Mouse (Mus musculus): ENCODE measurements around the gene Cdh4.

Gene Cdh4

DNA sequence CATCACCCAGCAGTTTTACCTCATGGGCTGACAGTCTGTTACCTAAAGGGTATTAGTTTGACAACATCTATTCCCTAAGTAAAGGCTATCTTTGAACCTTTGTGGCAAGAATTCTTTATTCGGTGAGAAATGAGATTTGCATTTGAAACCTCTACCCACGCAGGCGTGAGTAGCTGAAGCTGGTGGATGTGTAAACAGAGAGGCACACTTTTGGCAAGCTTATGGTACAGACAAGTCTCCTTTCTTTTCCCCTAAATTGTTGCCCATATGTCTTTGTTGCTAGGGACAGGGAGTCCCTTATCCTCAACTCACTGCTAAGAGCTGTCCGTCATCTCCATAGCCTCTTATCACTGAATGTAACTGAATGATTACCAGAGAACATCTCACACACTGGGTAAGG is 21.3 kb downstream of the Cdh4 start:
- ATAC-seq (ENCODE audit: insufficient number of reproducible peaks, low FRiP score, low TSS enrichment), result no peak

DNA sequence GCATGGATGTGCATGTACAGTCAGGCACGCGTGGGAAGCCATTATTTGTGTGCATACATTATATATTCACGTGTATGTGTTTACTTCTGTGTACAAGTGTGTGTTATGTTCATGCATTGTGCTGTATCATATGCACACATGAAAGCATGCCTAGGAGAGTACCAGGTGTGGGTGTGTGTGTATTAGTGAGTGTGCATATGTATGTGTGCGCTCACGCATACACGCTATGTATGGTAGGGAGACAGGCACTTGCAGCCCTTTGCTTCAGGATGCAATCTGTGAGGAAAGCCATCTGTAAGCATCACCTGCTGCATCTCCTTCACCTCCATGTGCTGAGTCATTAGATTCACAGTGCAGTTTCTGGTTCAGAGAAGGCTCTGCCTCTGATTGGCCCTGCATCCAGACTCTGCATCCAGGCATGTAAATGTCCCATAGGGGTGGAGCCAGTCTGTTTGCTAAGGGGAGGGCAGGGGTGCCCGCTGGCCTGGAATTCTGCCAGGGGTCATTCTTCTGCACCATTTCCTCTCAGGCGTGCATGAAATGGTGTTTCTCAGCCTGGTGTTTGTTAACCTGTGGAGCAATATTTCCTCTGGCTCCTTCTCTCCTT is 25.7 kb downstream of the Cdh4 start:
- no peak for ATAC-seq (ENCODE audit: insufficient number of reproducible peaks, low FRiP score, low TSS enrichment)

DNA sequence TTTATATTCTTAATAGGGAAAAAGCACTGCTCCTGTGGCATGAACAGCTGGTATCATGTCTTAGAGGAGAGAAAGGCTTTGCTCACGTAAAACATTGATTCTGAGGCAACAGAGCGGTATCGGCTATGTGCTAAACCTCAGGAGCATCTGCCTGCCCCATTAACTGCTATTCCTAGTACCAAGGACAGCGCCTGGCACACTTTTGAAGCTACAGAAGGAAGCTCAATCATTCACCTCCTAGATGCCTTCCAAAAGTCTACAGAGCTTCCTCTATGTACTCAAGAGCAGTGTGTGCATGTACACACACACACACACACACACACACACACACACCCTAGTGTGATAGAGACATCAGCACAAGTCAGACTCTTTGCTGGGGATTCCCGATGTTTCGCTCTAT is 34.4 kb downstream of the Cdh4 start:
- no peak for ATAC-seq (ENCODE audit: insufficient number of reproducible peaks, low FRiP score, low TSS enrichment)

DNA sequence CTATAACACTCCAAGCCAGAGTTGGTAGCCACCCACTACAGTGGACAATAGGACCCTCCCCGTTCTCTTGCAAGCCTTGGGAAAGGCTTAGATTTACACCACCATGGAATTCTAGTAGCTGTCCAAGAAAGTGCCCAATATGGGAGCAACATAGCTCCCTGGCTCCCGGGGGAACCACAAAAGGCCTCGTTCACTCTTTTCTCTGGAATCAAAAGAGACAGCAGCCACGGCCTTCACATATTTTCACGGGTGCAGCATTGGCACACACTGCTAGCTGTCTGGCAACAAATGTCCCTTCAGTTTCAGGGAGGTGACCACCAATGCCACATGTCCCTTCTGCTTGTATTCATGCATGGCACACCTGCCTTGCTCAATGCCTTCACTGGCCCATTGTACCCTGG is 38.6 kb downstream of the Cdh4 start:
- ATAC-seq (ENCODE audit: insufficient number of reproducible peaks, low FRiP score, low TSS enrichment), result no peak

DNA sequence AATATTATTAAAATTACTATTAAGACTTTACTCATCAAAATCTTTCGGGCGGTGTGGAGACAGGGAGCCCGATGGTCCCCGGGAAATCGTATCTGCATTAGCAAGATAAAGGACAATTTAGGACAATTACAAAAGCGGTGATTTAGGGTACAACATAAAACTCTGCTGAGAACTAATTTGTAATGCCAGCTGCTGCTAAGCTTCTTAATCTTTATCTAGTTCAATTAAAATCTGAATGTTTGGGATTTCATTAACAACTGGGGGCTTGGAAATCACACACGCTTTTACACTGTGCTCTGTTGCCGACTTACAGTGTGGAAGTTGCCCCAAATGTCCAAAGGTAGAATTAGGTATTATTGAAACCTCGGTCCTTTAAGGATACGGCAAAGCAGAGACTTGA is 39.1 kb downstream of the Cdh4 start:
- no peak for ATAC-seq (ENCODE audit: insufficient number of reproducible peaks, low FRiP score, low TSS enrichment)

DNA sequence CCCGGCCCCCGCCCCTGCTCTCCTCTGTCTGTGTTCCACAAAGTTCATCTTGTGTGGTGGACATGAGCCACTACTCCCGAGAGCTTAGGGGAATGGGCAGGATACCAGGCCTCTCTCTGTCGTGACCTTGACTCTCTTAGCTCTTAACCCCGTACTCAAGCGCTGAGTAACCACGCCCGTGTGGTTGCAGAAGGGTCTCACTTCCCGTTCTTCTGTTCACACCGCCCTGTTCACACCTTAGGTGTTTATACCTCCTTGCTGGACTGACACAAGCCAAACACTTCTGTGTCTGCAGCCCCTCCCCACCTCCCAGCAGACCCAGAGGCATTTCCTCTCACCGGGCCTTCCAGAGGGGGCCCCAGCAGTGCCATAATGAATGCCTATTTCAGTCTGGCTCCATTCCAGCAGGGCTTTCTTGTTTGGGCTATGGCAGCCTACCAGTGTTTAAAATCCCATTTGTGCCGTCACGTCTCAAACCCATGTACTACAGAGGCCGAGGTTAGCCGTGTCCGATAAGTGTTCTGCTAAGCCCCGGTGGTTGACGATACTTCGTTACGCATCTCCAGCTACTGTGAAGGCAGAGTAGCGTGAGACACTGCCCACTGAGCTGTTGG is 46.4 kb downstream of the Cdh4 start:
- no peak for ATAC-seq (ENCODE audit: insufficient number of reproducible peaks, low FRiP score, low TSS enrichment)

DNA sequence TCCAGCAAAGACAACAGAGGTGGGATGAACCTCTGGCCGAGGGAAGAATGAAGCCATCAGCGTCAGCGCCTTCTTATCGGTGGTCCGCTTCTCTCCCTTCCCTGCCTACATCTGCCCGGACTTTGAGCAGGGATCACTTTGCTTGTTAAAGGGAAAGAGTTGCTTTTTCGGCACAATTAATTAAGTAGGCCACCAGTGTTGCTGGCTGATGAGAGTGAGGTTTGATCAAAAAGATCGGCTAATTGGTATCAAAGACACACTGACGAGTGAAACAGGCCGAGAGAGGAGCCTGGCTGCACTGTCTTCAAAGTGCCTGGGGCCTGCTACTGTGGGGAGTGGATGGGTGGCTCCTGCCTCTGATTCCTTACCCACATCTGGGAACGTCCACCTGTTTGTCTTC is 49.7 kb downstream of the Cdh4 start:
- ATAC-seq (ENCODE audit: insufficient number of reproducible peaks, low FRiP score, low TSS enrichment), result no peak

DNA sequence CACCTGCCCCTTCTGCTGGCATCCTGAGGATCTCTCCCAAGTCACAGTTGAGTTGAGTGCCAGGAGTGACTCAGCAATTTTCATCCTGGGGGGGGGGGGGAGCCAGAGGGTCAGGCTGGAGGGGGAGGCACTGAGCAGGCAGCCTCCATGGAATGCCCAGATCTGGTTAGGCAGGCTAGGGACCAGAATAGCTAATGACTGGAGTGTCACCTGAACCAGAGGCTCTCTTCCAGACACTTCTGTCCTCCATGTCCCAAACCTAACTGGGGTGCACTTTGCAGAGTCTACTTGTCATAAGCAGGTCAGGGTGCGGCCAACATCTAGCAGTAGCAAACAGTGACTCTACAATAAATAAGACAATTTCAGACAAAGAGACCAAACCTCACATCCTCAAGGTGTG is 52.0 kb downstream of the Cdh4 start:
- ATAC-seq (ENCODE audit: insufficient number of reproducible peaks, low FRiP score, low TSS enrichment), result no peak

DNA sequence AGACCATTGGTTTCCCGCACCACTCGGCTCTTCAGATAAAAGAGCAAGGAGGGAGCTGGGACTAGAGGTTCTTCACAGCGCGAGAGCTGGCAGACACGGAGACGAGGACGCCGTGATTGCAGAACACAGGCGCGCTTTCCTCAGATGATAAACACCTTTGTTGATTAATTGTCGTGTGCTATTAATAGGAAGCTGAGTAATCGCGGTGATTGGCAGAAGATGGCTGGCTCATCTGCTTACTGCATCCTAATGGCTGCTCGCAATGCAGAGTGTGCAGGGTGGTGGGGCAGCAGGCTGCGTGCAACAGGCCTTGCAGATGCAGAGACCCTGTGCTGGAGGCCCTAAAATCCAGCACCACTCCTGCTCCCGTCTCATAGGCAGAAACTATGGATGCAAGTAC is 68.2 kb downstream of the Cdh4 start:
- no peak for ATAC-seq (ENCODE audit: insufficient number of reproducible peaks, low FRiP score, low TSS enrichment)

DNA sequence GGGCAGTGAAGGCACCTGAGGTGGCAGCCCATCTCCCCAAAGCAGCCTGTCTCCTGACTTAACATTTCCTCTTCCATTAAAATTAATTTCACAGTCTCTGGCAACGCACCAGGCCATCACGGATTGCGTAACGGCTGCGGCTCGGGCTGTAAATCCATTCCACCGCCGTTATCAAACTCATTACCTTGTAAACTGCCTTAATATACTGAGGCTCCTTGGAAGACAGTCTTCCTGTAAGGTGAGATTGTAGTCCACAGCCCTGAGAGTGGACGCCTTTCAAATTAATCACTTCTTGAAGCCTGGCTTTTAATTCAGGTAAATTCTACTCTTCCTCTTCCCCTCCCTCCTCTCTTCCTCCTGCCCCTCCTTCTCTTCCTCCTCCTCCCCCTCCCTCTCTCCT is 74.3 kb downstream of the Cdh4 start:
- no peak for ATAC-seq (ENCODE audit: insufficient number of reproducible peaks, low FRiP score, low TSS enrichment)

DNA sequence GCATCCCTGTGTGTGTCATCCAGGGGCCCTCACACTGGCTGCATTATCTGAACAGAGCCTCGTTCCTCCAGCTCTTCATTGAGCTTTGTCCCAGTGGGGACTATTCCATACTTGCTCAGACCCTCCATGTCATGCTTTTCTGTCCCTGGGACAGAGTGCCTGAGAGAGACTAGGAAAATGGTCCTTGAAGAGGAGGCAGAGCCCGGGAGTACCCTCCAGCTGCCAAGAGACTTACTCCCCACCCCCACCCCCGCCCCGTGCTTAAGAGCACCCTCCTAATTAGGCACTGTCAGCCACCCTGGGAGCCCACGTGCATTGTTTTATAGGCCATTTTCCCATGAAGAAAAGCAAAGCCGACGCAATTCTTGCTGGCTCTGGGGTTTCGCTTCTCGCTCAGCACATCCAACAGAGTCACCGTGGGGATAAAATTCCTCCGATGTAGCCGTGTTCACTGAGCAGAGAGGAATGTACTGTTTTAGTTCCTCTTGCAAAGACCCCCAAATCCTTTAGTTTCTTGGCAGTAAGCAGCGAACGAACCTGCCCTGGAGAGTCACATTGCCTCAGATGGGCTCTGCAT is 76.3 kb downstream of the Cdh4 start:
- ATAC-seq (ENCODE audit: insufficient number of reproducible peaks, low FRiP score, low TSS enrichment), result no peak

DNA sequence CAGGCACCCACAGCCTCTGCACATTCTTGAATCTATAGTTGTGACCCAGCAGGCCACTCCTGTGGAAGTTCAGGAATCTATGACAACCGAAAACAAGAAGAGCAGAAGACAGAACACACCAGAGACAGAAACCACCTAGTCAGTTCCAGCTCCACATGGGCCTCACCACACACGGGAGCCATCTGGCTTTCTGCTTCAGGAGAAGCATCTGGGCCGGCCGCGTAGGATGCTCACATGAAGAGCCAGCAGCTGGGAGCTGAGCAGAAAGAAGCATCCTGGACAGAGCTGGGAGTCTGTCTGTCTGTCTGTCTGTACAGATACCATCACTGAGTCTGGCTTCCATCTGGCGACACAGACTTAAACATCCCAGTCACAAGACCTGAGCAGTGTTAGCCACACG is 76.9 kb downstream of the Cdh4 start:
- no peak for ATAC-seq (ENCODE audit: insufficient number of reproducible peaks, low FRiP score, low TSS enrichment)

DNA sequence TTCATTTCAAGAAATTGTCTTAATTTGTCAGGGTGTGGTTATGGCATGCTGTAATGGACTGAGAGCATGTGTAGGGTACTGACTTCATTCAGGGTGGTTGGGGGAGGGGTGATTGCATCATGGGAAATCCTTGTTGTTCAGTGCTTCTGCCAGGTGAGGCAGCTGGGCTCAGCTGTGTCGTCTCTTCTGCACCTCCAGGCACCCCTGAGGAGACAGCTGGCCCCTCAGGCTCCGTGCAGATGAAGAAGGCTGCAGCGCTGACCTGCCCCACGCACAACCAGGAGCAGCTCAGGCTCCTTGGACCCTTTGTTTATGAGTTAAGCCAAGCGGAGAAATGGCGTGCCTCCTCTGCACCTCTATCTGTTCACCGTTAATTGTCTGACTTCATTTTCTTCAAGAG is 77.7 kb downstream of the Cdh4 start:
- no peak for ATAC-seq (ENCODE audit: insufficient number of reproducible peaks, low FRiP score, low TSS enrichment)

DNA sequence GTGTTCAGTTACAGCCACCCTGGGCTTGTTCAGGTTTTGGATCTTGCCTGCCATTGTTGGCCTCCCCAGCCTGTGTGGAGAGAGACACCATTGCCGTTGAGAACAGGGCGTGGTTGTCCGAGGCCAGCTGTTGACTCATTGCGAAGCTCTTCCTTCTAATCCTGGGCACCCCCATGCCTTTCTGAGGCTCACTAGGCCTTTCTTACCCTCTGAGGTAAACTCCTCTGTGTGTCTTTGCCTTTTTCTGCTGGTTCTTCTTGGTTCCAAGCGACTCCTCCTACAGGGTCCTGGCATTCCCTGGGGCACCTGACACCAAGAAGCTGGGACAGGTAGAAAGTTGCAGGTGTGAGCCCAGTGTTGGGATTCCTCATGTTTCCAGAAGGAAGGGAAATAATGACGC is 78.7 kb downstream of the Cdh4 start:
- no peak for ATAC-seq (ENCODE audit: insufficient number of reproducible peaks, low FRiP score, low TSS enrichment)

DNA sequence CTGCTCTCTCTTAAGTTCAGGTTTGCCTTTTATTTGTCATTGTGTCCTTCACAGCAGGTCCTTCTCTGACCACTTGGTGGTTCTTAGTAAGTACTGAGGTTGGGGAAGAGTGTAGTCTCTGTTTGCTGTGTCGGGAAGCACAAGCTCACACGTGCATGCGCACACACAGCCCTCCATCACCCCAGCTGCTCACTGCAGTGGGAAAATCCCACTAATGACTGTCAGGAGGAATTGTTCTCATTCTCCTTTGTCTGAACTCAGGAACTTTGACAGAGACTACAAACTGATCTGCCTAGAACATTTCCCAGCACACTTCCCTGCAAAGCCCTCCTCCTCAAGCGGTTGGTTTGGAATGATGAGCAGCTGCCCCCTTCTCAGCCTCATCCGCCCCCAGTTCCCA is 79.2 kb downstream of the Cdh4 start:
- no peak for ATAC-seq (ENCODE audit: insufficient number of reproducible peaks, low FRiP score, low TSS enrichment)

DNA sequence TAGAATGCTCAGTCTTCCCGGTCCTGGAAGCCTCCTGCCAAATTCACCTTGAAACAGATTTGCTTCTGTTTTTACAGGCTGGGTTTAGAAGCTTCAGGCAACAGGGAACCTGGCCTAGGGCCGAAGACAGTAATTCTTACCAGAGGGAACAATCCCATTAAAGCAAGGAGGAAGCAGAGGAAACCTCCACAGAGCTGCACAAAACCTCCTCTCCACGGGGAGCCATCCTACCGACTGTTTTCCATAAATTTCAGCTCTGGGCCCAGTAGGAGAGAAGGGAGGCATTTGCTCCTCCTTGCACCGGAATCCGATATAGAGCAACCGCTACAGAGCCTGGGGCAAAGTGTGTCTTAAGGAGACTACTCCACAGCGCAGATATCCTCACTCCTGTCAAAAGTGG is 79.9 kb downstream of the Cdh4 start:
- no peak for ATAC-seq (ENCODE audit: insufficient number of reproducible peaks, low FRiP score, low TSS enrichment)

DNA sequence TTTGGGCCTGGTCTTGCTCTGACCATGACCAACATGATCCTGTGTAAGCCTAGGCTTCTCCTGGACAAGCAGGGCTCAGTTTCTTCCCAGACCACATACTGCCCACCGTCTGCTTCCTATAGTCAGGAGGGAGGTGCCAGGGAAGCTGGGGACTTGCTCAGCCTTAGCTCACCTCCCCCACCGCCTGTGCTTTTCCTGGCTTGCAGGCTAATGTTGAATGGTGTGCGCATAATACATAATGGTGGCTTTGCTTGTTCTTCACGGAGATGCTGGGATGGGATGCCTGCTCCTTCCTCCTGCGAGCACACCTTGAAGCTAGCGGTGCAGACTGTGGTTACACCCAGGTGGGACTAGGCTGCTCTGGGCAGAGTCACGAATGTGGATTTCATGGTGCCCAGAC is 84.7 kb downstream of the Cdh4 start:
- ATAC-seq (ENCODE audit: insufficient number of reproducible peaks, low FRiP score, low TSS enrichment), result no peak

DNA sequence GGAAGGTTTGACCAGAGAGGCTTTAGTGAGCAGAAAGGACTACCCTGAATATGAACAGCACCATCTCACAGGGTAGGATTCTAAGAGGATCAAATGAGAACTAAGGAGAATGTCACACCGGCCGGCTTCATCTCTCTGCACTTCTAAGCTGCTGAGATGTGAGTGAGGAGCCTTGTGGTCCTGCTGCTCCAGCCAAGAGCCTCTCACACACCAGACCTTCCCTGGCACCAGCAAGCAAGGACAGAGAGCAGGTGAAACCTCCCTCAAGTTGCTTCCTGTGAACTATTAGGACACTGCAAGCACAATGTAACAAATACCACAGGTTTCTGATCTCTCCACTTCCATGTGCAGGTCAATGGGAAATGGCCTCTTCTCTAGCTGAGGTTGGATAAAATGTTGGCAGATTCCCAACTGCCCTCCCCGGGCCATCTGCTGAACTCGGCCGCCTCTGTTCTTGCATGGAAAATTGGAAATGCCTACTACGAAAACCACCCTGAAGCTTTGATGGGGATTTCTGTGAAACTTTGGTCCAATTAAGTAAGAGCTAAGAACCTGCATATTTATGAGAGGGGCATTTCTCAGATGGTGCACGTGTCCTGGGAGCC is 88.3 kb downstream of the Cdh4 start:
- ATAC-seq (ENCODE audit: insufficient number of reproducible peaks, low FRiP score, low TSS enrichment), result peak; percentile 67

DNA sequence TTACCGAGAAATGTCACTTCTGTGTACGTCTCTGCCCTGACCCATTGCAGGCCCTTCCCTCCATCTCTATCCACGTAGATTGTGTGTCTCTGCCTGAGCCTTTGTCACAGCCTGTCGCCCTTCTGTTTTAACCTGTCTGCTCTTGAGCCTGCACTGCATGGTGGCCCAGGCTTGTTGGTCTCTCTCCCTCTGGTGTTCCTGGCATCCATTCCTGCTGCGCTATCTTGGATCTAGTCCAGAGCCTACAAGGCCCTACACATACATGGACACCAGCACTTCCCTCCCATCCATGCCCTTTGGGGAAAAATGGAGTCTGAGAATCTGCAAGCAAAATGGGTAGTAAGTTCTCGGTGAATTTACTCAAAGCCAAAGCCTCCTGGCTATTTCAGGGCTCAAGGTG is 91.0 kb downstream of the Cdh4 start:
- ATAC-seq (ENCODE audit: insufficient number of reproducible peaks, low FRiP score, low TSS enrichment), result no peak

DNA sequence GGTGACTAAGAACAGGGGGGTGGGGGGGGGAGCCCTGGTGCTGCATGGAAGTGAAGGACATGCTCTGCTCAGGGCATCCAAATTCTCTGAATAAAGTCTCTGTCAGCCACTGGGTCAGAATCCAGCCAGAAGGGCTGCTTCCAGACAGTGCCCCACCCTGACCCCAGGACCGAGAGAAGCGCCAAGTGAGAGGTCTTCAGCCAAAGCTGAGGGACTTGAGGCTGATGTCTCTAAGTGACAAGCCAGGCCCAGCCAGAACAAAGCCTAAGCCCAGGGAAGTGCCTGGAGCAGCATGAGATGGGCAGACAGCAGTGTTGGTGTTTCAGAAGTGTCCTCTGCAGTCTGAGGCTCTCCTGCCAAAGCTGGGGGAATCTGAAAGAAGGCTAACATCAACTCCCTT is 91.7 kb downstream of the Cdh4 start:
- ATAC-seq (ENCODE audit: insufficient number of reproducible peaks, low FRiP score, low TSS enrichment), result no peak

DNA sequence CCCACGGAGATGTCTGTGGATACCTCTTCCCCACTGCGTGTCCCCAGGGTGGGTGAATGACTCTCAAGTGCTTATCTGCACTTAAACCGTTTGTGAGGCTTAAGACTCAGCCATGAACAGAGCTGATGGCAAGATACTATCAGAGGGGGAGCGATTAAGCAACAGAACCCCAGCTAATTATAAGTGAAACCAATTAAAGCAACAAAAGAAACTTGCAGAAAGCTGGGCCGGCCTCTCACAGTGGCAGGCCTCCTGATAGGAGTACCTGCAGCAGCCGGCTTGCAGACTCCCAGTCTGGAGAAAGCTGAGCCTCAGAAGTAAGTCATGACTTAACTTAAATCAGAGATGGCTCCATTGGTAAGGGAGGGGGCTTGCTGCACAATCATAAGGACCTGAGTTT is 93.0 kb downstream of the Cdh4 start:
- ATAC-seq (ENCODE audit: insufficient number of reproducible peaks, low FRiP score, low TSS enrichment), result no peak

DNA sequence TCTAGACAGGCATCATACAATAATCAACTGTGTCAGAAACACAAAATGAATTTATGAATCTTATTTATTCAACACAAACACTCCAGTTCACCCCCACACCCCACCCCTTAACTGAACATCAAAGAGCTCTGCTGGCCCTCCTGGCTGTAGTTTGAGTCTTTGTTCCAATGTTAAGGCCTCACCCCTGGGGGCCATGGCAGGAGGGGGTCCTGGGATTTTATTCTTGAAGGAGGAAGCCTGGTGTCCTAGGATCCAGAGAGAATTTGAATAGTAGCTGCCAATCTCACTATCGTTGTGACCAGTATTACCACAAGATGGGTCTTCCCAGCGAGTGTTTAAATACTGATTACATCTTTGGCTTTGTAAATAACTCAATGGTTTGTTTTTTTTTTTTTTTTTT is 94.5 kb downstream of the Cdh4 start:
- ATAC-seq (ENCODE audit: insufficient number of reproducible peaks, low FRiP score, low TSS enrichment), result no peak
